Mouse (Mus musculus): ENCODE measurements around the gene Akap7. TPM values are rescaled to one million over a fixed set of nuclear protein-coding genes. Genes with fewer than 3 reads are reported as not detected.
"Not testable (repeated sequence)": the region's sequence is repeated elsewhere in the genome, so short reads cannot be mapped to it uniquely, and the experiment has no call there.

Akap7 gene
- polyA plus RNA-seq, 1 experiment from 2014 or later: 20.5 TPM

- no peaks in the 10 kb centered on the region for H3K36me3 ChIP-seq (ENCODE audit: control insufficient read depth, insufficient read depth, low read length)
- H3K9ac ChIP-seq (ENCODE audit: low read length): no peak overlapping the region
- DNase-seq (ENCODE audit: low spot score, missing footprints): no peak
- H3K4me2 ChIP-seq: no peak overlapping the region
- 95% methylated on average over 5 of the region's 5 CpGs for WGBS
- H3K27me3 ChIP-seq (ENCODE audit: control insufficient read depth, insufficient read depth, low read length): no peaks in the 10 kb centered on the region
- H3K4me1 ChIP-seq (ENCODE audit: control insufficient read depth, insufficient read depth, low read length): no peaks in the 10 kb centered on the region
- ATAC-seq (ENCODE audit: low FRiP score): no peak
- H3K27ac ChIP-seq (ENCODE audit: low read depth, low read length): no peak overlapping the region
- no peak overlapping the region for H3K4me3 ChIP-seq (ENCODE audit: low read depth, low read length)
- no peaks in the 10 kb centered on the region for H3K9me3 ChIP-seq (ENCODE audit: control insufficient read depth, low read length)
Measured at GRCm38 (mm10) chr10:25177270-25177669, 130.4 kb downstream of the Akap7 start.

- ATAC-seq (ENCODE audit: low FRiP score) (no peak), DNase-seq (ENCODE audit: low spot score, missing footprints) (no peak)
- H3K27ac ChIP-seq (ENCODE audit: low read depth, low read length): no peak overlapping the region
- no peaks in the 10 kb centered on the region for H3K36me3 ChIP-seq (ENCODE audit: control insufficient read depth, insufficient read depth, low read length)
- no peaks in the 10 kb centered on the region for H3K9me3 ChIP-seq (ENCODE audit: control insufficient read depth, low read length)
- 82% methylated on average over 2 of the region's 2 CpGs for WGBS
- no peaks in the 10 kb centered on the region for H3K4me1 ChIP-seq (ENCODE audit: control insufficient read depth, insufficient read depth, low read length)
- H3K9ac ChIP-seq (ENCODE audit: low read length): no peak overlapping the region
- H3K4me2 ChIP-seq: no peak overlapping the region
- no peaks in the 10 kb centered on the region for H3K27me3 ChIP-seq (ENCODE audit: control insufficient read depth, insufficient read depth, low read length)
- no peak overlapping the region for H3K4me3 ChIP-seq (ENCODE audit: low read depth, low read length)
Measured at GRCm38 (mm10) chr10:25174872-25175271, 132.8 kb downstream of the Akap7 start.

GRCm38 (mm10) chr10:25167365-25168194 lies 140.1 kb downstream of the Akap7 start:
- no peaks in the 10 kb centered on the region for H3K4me1 ChIP-seq (ENCODE audit: control insufficient read depth, insufficient read depth, low read length)
- H3K9ac ChIP-seq (ENCODE audit: low read length): no peak overlapping the region
- no peak overlapping the region for H3K4me2 ChIP-seq
- DNase-seq (ENCODE audit: low spot score, missing footprints): no peak
- no peak overlapping the region for H3K4me3 ChIP-seq (ENCODE audit: low read depth, low read length)
- H3K36me3 ChIP-seq (ENCODE audit: control insufficient read depth, insufficient read depth, low read length): no peaks in the 10 kb centered on the region
- H3K27ac ChIP-seq (ENCODE audit: low read depth, low read length): no peak overlapping the region
- no peak for ATAC-seq (ENCODE audit: low FRiP score)
- no peaks in the 10 kb centered on the region for H3K9me3 ChIP-seq (ENCODE audit: control insufficient read depth, low read length)
- H3K27me3 ChIP-seq (ENCODE audit: control insufficient read depth, insufficient read depth, low read length): no peaks in the 10 kb centered on the region
- 80% methylated on average over 6 of the region's 6 CpGs for WGBS

- H3K9me3 ChIP-seq (ENCODE audit: control insufficient read depth, low read length): not testable (repeated sequence)
- 28% methylated on average over 3 of the region's 3 CpGs for WGBS
Measured at GRCm38 (mm10) chr10:25163510-25163909, 144.2 kb downstream of the Akap7 start.

GRCm38 (mm10) chr10:25161701-25162100 lies 146.0 kb downstream of the Akap7 start:
- H3K4me1 ChIP-seq (ENCODE audit: control insufficient read depth, insufficient read depth, low read length): no peaks in the 10 kb centered on the region
- no peak overlapping the region for H3K9ac ChIP-seq (ENCODE audit: low read length)
- no peaks in the 10 kb centered on the region for H3K9me3 ChIP-seq (ENCODE audit: control insufficient read depth, low read length)
- DNase-seq (ENCODE audit: low spot score, missing footprints) (no peak), ATAC-seq (ENCODE audit: low FRiP score) (no peak)
- H3K27me3 ChIP-seq (ENCODE audit: control insufficient read depth, insufficient read depth, low read length): no peaks in the 10 kb centered on the region
- no peak overlapping the region for H3K27ac ChIP-seq (ENCODE audit: low read depth, low read length)
- H3K4me2 ChIP-seq: no peak overlapping the region
- H3K36me3 ChIP-seq (ENCODE audit: control insufficient read depth, insufficient read depth, low read length): no peaks in the 10 kb centered on the region
- H3K4me3 ChIP-seq (ENCODE audit: low read depth, low read length): no peak overlapping the region
- 72% methylated on average over 2 of the region's 2 CpGs for WGBS

More at GRCm38 (mm10) chr10:25163510-25163909, 144.2 kb downstream of the Akap7 start:
- not testable (repeated sequence) for DNase-seq (ENCODE audit: low spot score, missing footprints); H3K4me2 ChIP-seq; H3K27ac ChIP-seq (ENCODE audit: low read depth, low read length); H3K36me3 ChIP-seq (ENCODE audit: control insufficient read depth, insufficient read depth, low read length); H3K27me3 ChIP-seq (ENCODE audit: control insufficient read depth, insufficient read depth, low read length); H3K4me1 ChIP-seq (ENCODE audit: control insufficient read depth, insufficient read depth, low read length); H3K9ac ChIP-seq (ENCODE audit: low read length); ATAC-seq (ENCODE audit: low FRiP score); H3K4me3 ChIP-seq (ENCODE audit: low read depth, low read length)

- WGBS: 84% methylated on average over 5 of the region's 5 CpGs
- no peaks in the 10 kb centered on the region for H3K9me3 ChIP-seq (ENCODE audit: control insufficient read depth, low read length)
- no peak overlapping the region for H3K27ac ChIP-seq (ENCODE audit: low read depth, low read length)
- DNase-seq (ENCODE audit: low spot score, missing footprints) (no peak), ATAC-seq (ENCODE audit: low FRiP score) (no peak)
- H3K27me3 ChIP-seq (ENCODE audit: control insufficient read depth, insufficient read depth, low read length): no peaks in the 10 kb centered on the region
- H3K36me3 ChIP-seq (ENCODE audit: control insufficient read depth, insufficient read depth, low read length): no peaks in the 10 kb centered on the region
- no peak overlapping the region for H3K4me3 ChIP-seq (ENCODE audit: low read depth, low read length)
- no peak overlapping the region for H3K9ac ChIP-seq (ENCODE audit: low read length)
- H3K4me1 ChIP-seq (ENCODE audit: control insufficient read depth, insufficient read depth, low read length): no peaks in the 10 kb centered on the region
- H3K4me2 ChIP-seq: no peak overlapping the region
Measured at GRCm38 (mm10) chr10:25158651-25159050, 149.0 kb downstream of the Akap7 start.

GRCm38 (mm10) chr10:25157339-25157738 lies 150.3 kb downstream of the Akap7 start:
- Histone ChIP-seq H3K9me3 (ENCODE audit: control insufficient read depth, low read length) (no peaks in the 10 kb centered on the region), H3K36me3 (ENCODE audit: control insufficient read depth, insufficient read depth, low read length) (no peaks in the 10 kb centered on the region), H3K9ac (ENCODE audit: low read length) (no peak overlapping the region), H3K4me3 (ENCODE audit: low read depth, low read length) (no peak overlapping the region), H3K4me1 (ENCODE audit: control insufficient read depth, insufficient read depth, low read length) (no peaks in the 10 kb centered on the region), H3K27me3 (ENCODE audit: control insufficient read depth, insufficient read depth, low read length) (no peaks in the 10 kb centered on the region), H3K4me2 (no peak overlapping the region), H3K27ac (ENCODE audit: low read depth, low read length) (no peak overlapping the region)
- ATAC-seq (ENCODE audit: low FRiP score): no peak
- no peak for DNase-seq (ENCODE audit: low spot score, missing footprints)

- H3K36me3 ChIP-seq (ENCODE audit: control insufficient read depth, insufficient read depth, low read length): no peaks in the 10 kb centered on the region
Measured at GRCm38 (mm10) chr10:25154225-25154624, 153.4 kb downstream of the Akap7 start.

GRCm38 (mm10) chr10:25151172-25151800 lies 156.4 kb downstream of the Akap7 start:
- H3K9ac ChIP-seq (ENCODE audit: low read length): no peak overlapping the region

More at GRCm38 (mm10) chr10:25154225-25154624, 153.4 kb downstream of the Akap7 start:
- WGBS: 68% methylated on average over 6 of the region's 6 CpGs
- Histone ChIP-seq H3K9me3 (ENCODE audit: control insufficient read depth, low read length) (no peaks in the 10 kb centered on the region), H3K4me1 (ENCODE audit: control insufficient read depth, insufficient read depth, low read length) (no peaks in the 10 kb centered on the region), H3K4me3 (ENCODE audit: low read depth, low read length) (no peak overlapping the region), H3K27ac (ENCODE audit: low read depth, low read length) (no peak overlapping the region), H3K9ac (ENCODE audit: low read length) (no peak overlapping the region), H3K4me2 (no peak overlapping the region), H3K27me3 (ENCODE audit: control insufficient read depth, insufficient read depth, low read length) (no peaks in the 10 kb centered on the region)
- DNase-seq (ENCODE audit: low spot score, missing footprints) (no peak), ATAC-seq (ENCODE audit: low FRiP score) (no peak)

More at GRCm38 (mm10) chr10:25151172-25151800, 156.4 kb downstream of the Akap7 start:
- no peak overlapping the region for H3K4me3 ChIP-seq (ENCODE audit: low read depth, low read length)
- H3K27me3 ChIP-seq (ENCODE audit: control insufficient read depth, insufficient read depth, low read length): no peaks in the 10 kb centered on the region
- ATAC-seq (ENCODE audit: low FRiP score) (no peak), DNase-seq (ENCODE audit: low spot score, missing footprints) (no peak)
- no peaks in the 10 kb centered on the region for H3K9me3 ChIP-seq (ENCODE audit: control insufficient read depth, low read length)
- no peak overlapping the region for H3K4me2 ChIP-seq
- WGBS: 92% methylated on average over 7 of the region's 7 CpGs
- no peaks in the 10 kb centered on the region for H3K4me1 ChIP-seq (ENCODE audit: control insufficient read depth, insufficient read depth, low read length)
- no peak overlapping the region for H3K27ac ChIP-seq (ENCODE audit: low read depth, low read length)
- no peaks in the 10 kb centered on the region for H3K36me3 ChIP-seq (ENCODE audit: control insufficient read depth, insufficient read depth, low read length)
